ENCODE assay signal across 8 mouse cellular contexts in the genomic region with DNA sequence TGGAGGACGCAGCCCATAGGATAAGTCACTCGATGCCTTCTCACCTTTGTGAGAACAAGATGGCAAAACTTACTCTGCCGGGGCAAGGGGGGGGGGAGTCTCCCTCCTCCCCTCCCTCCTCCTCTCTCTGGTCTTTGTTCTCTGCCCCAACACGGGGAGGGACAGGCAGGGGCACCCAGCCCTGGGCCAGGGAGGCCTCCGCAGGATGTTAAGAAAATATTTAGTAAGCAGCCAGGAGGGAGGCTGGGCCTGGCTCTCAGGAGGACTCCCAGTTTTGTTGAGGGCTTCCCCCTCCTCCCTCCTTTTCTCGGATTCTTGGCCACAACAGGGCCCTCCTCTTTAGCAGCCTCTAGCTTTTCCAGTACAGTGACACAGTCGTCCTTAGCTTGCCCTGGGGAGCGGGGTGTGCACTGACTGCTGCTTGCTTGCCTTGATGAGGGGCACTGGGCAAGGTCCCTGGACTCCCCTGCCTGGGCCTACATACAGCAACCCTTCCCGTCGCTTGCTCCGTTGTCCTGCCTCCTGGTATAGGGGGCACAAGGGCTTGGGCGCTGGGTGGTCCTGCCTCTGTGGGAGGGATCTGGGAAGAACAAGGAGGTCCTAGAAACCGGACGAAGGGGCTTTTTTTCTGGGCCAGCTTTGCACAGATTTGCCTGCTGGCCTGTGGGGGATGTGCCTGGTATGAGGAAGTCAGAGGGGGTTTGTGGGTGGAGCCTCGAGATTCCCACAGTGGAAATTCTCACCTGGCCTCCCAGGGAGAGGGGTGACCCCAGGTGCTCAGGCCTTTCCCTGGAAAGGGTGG. TPM values are rescaled to one million over a fixed set of nuclear protein-coding genes. Genes with fewer than 3 reads are reported as not detected.
DNase-seq lines count a peak whose midpoint lies in the region; ATAC-seq and TF ChIP-seq lines count a peak whose summit lies in the region.

No protein-coding gene starts in this region.

- no peaks in the 10 kb centered on the region for H3K9me3 ChIP-seq in forebrain, embryonic 14.5 days (replicated peaks; ENCODE audit: control insufficient read depth, low read length)
- H3K9me3 ChIP-seq in intestine, embryonic 16.5 days (ENCODE audit: control insufficient read depth, low read length): no peaks in the 10 kb centered on the region

- TF ChIP-seq POLR2A in lung, adult 2 months (IDR thresholded peaks at IDR 0.05; ENCODE audit: borderline replicate concordance, extremely low read depth, low read depth, low read length): peak; percentile 62; the same call in 1 of the 2 replicates

- peak overlapping the region; percentile 100 for H3K27ac ChIP-seq in forebrain, embryonic 14.5 days (ENCODE audit: low read depth, low read length)
- H3K27ac ChIP-seq in intestine, embryonic 16.5 days (ENCODE audit: low read length): peak overlapping the region; percentile 99

- 2% methylated on average over 15 of the region's 15 CpGs for WGBS in forebrain, embryonic 14.5 days
- 3% methylated on average over 15 of the region's 15 CpGs for WGBS in intestine, embryonic 16.5 days
- 8% methylated on average over 15 of the region's 15 CpGs for WGBS in lung, adult 2 months

- peak overlapping the region; percentile 95 for H3K4me2 ChIP-seq in forebrain, embryonic 14.5 days (ENCODE audit: low read length)
- H3K4me2 ChIP-seq in intestine, embryonic 16.5 days (ENCODE audit: low read depth, low read length): peak overlapping the region; percentile 83

- no peak for ATAC-seq in forebrain, embryonic 14.5 days
- no peak for ATAC-seq in intestine, embryonic 16.5 days

- H3K4me3 ChIP-seq in forebrain, embryonic 14.5 days (ENCODE audit: low read depth, low read length): peak overlapping the region; percentile 100
- H3K4me3 ChIP-seq in intestine, embryonic 16.5 days (ENCODE audit: low read length): peak overlapping the region; percentile 96
- H3K4me3 ChIP-seq in lung, adult 2 months (replicated peaks; ENCODE audit: extremely low read depth, low read depth, low read length): peak overlapping the region; percentile 72

- peak; percentile 98 for DNase-seq in heart, adult 11 months
- DNase-seq in heart, adult 8-10 months (ENCODE audit: low spot score): no peak
- peak; percentile 88 for DNase-seq in NIH3T3 (ENCODE audit: low read depth)
- DNase-seq in forebrain, embryonic 14.5 days (ENCODE audit: low spot score): no peak
- peak; percentile 65 for DNase-seq in lung, adult 2 months
- DNase-seq in spleen, postnatal 10 days (ENCODE audit: low spot score in 2 of 2): peak; percentile 47 to 53
- no peak for DNase-seq in right cerebral cortex, postnatal 4 days

- peak overlapping the region; percentile 100 for H3K9ac ChIP-seq in forebrain, embryonic 14.5 days (ENCODE audit: low read length)
- H3K9ac ChIP-seq in intestine, embryonic 16.5 days (ENCODE audit: low read depth, low read length): peak overlapping the region; percentile 98

- TF ChIP-seq CTCF in lung, adult 2 months (IDR thresholded peaks at IDR 0.05; ENCODE audit: insufficient read depth, low read length): no peak

- peaks cover 67% of the 10 kb centered on the region for H3K36me3 ChIP-seq in forebrain, embryonic 14.5 days (ENCODE audit: control insufficient read depth, insufficient read depth, low read length)
- peaks cover 30% of the 10 kb centered on the region for H3K36me3 ChIP-seq in intestine, embryonic 16.5 days (ENCODE audit: control insufficient read depth, insufficient read depth, low read length)

- peaks cover 17% of the 10 kb centered on the region for H3K4me1 ChIP-seq in forebrain, embryonic 14.5 days (ENCODE audit: control insufficient read depth, insufficient read depth, low read length)
- peaks cover 63% of the 10 kb centered on the region for H3K4me1 ChIP-seq in intestine, embryonic 16.5 days (ENCODE audit: control insufficient read depth, insufficient read depth, low read length)
- peaks cover 31% of the 10 kb centered on the region for H3K4me1 ChIP-seq in lung, adult 2 months (ENCODE audit: control insufficient read depth, insufficient read depth, low read length)

- no peaks in the 10 kb centered on the region for H3K27me3 ChIP-seq in forebrain, embryonic 14.5 days (replicated peaks; ENCODE audit: control insufficient read depth, insufficient read depth, low read length)
- no peaks in the 10 kb centered on the region for H3K27me3 ChIP-seq in intestine, embryonic 16.5 days (replicated peaks; ENCODE audit: control insufficient read depth, insufficient read depth, low read length)

RNA-seq across cellular contexts. Expression of gene Midn, which starts 4.2 kb away (rescaled TPM):
- total RNA-seq in heart, adult 8-10 months (2022): 100 to 1,000 TPM in 1 of 4 experiments, 10 to 100 TPM in 3; 83.9 to 111 (median 91.0) TPM
- 67.0 and 73.6 TPM in 2 replicates for polyA plus RNA-seq in forebrain, embryonic 14.5 days (2014; fragmentation: Nextera tagmentation; extraction: Ambion mirVana)
- polyA plus RNA-seq in intestine, embryonic 16.5 days (2015; fragmentation: Nextera tagmentation; extraction: Ambion mirVana): 8.8 and 10.3 TPM in 2 replicates
- polyA plus RNA-seq in lung, adult 2 months (2012; rRNA removed): 110 and 150 TPM in 2 replicates

RNA-seq across cellular contexts. Expression of gene Cbarp, which starts 11.6 kb away (rescaled TPM):
- 1 to 10 TPM; 3.8 to 6.1 (median 4.6) TPM for total RNA-seq in heart, adult 8-10 months (2022)
- polyA plus RNA-seq in forebrain, embryonic 14.5 days (2014; fragmentation: Nextera tagmentation; extraction: Ambion mirVana): 41.0 and 42.4 TPM in 2 replicates
- polyA plus RNA-seq in intestine, embryonic 16.5 days (2015; fragmentation: Nextera tagmentation; extraction: Ambion mirVana): 5.1 TPM in 2 replicates
- polyA plus RNA-seq in lung, adult 2 months (2012; rRNA removed): 29.9 and 31.5 TPM in 2 replicates

RNA-seq across cellular contexts. Expression of gene Cirbp, which starts 13.5 kb away (rescaled TPM):
- total RNA-seq in heart, adult 8-10 months (2022): 10 to 100 TPM; 34.7 to 69.7 (median 51.6) TPM
- polyA plus RNA-seq in forebrain, embryonic 14.5 days (2014; fragmentation: Nextera tagmentation; extraction: Ambion mirVana): 239 and 266 TPM in 2 replicates
- 53.2 and 62.6 TPM in 2 replicates for polyA plus RNA-seq in intestine, embryonic 16.5 days (2015; fragmentation: Nextera tagmentation; extraction: Ambion mirVana)
- 162 and 200 TPM in 2 replicates for polyA plus RNA-seq in lung, adult 2 months (2012; rRNA removed)

RNA-seq across cellular contexts. Expression of gene Atp5d, which starts 13.8 kb away (rescaled TPM):
- 1,000 to 10,000 TPM; 1,050 to 1,135 (median 1,101) TPM for total RNA-seq in heart, adult 8-10 months (2022)
- polyA plus RNA-seq in forebrain, embryonic 14.5 days (2014; fragmentation: Nextera tagmentation; extraction: Ambion mirVana): 412 and 467 TPM in 2 replicates
- 846 and 854 TPM in 2 replicates for polyA plus RNA-seq in intestine, embryonic 16.5 days (2015; fragmentation: Nextera tagmentation; extraction: Ambion mirVana)
- 709 and 1,054 TPM in 2 replicates for polyA plus RNA-seq in lung, adult 2 months (2012; rRNA removed)

RNA-seq across cellular contexts. Expression of gene 1600002K03Rik, which starts 20.5 kb away (rescaled TPM):
- total RNA-seq in heart, adult 8-10 months (2022): 1 to 10 TPM; 4.9 to 7.7 (median 5.9) TPM
- polyA plus RNA-seq in forebrain, embryonic 14.5 days (2014; fragmentation: Nextera tagmentation; extraction: Ambion mirVana): 7.2 and 9.0 TPM in 2 replicates
- 23.6 TPM in 2 replicates for polyA plus RNA-seq in intestine, embryonic 16.5 days (2015; fragmentation: Nextera tagmentation; extraction: Ambion mirVana)
- polyA plus RNA-seq in lung, adult 2 months (2012; rRNA removed): 11.2 and 14.0 TPM in 2 replicates

Comparison
In these comparisons a context has a peak if more than half of its experiments do, and no peak if none do; other contexts are left out.
1. DNase-seq: peak in heart, adult 11 months (single experiment), NIH3T3 (single experiment), lung, adult 2 months (single experiment) and spleen, postnatal 10 days (2 of 2); none in heart, adult 8-10 months (single experiment), forebrain, embryonic 14.5 days (single experiment) and right cerebral cortex, postnatal 4 days (single experiment).
2. Peak in every context shown above with its lines, with median percentiles within 50 percentile points of each other: H3K4me3 ChIP-seq.